Mouse (Mus musculus): ENCODE data around the gene Rem1. TPM values are rescaled to one million over a fixed set of nuclear protein-coding genes. Genes with fewer than 3 reads are reported as not detected.
A peak's percentile ranks its signal among the peaks of the same experiment; 100 is the strongest.

The Rem1 gene
- polyA plus RNA-seq, 1 experiment from 2014 or later = 19.7 TPM

GRCm38 (mm10) chr2:152669256-152669638 lies 42.5 kb downstream of the Rem1 start, which contains the start of gene H13:
Gene H13 (plus strand): TSS chr2:152669461.
- peak; percentile 100 for TF ChIP-seq CTCF (IDR thresholded peaks at IDR 0.05; ENCODE audit: low read depth)
- TF ChIP-seq EP300 (optimal IDR thresholded peaks at IDR 0.05) = no peak
- Histone ChIP-seq H3K9ac (ENCODE audit: low read length) (peak within 1 kb of the TSS; percentile 97), H3K9me3 (ENCODE audit: control insufficient read depth, low read length) (no peaks in the 10 kb centered on the region), H3K4me3 (ENCODE audit: low read depth, low read length) (peak within 1 kb of the TSS; percentile 93), H3K27ac (replicated peaks) (peak within 1 kb of the TSS; percentile 98), H3K27me3 (ENCODE audit: control insufficient read depth, insufficient read depth, low read length) (no peaks in the 10 kb centered on the region), H3K36me3 (ENCODE audit: control insufficient read depth, insufficient read depth, low read length) (peaks cover 2% of the 10 kb centered on the region; the same call in 1 of the 2 replicates), H3K4me2 (replicated peaks; ENCODE audit: low read depth) (peak within 1 kb of the TSS; percentile 88), H3K4me1 (replicated peaks; ENCODE audit: control insufficient read depth, insufficient read depth) (peaks cover 10% of the 10 kb centered on the region)
- DNase-seq (ENCODE audit: low spot score) = peak; percentile 93
- WGBS = under 1% methylated on average over 29 of the region's 35 CpGs
- ATAC-seq (ENCODE audit: low FRiP score, low TSS enrichment) = peak; percentile 85

GRCm38 (mm10) chr2:152669639-152670484 lies 43.1 kb downstream of the Rem1 start:
- peak overlapping the region; percentile 98 for H3K27ac ChIP-seq (replicated peaks)
- H3K9ac ChIP-seq (ENCODE audit: low read length) = peak overlapping the region; percentile 97
- peak; percentile 47 for DNase-seq (ENCODE audit: low spot score)
- peak overlapping the region; percentile 88 for H3K4me2 ChIP-seq (replicated peaks; ENCODE audit: low read depth)
- under 1% methylated on average over 45 of the region's 46 CpGs for WGBS
- H3K4me3 ChIP-seq (ENCODE audit: low read depth, low read length) = peak overlapping the region; percentile 93
- H3K4me1 ChIP-seq (replicated peaks; ENCODE audit: control insufficient read depth, insufficient read depth) = peaks cover 10% of the 10 kb centered on the region
- no peaks in the 10 kb centered on the region for H3K27me3 ChIP-seq (ENCODE audit: control insufficient read depth, insufficient read depth, low read length)
- H3K9me3 ChIP-seq (ENCODE audit: control insufficient read depth, low read length) = no peaks in the 10 kb centered on the region
- ATAC-seq (ENCODE audit: low FRiP score, low TSS enrichment) = peak; percentile 57
- no peak for TF ChIP-seq EP300 (optimal IDR thresholded peaks at IDR 0.05)
- TF ChIP-seq CTCF (IDR thresholded peaks at IDR 0.05; ENCODE audit: low read depth) = no peak
- peaks cover 2% of the 10 kb centered on the region; the same call in 1 of the 2 replicates for H3K36me3 ChIP-seq (ENCODE audit: control insufficient read depth, insufficient read depth, low read length)

- TF ChIP-seq EP300 (optimal IDR thresholded peaks at IDR 0.05) (no peak), CTCF (IDR thresholded peaks at IDR 0.05; ENCODE audit: low read depth) (no peak)
- no peak for ATAC-seq (ENCODE audit: low FRiP score, low TSS enrichment)
- WGBS = 42% methylated on average over 9 of the region's 9 CpGs
- Histone ChIP-seq H3K9me3 (ENCODE audit: control insufficient read depth, low read length) (no peaks in the 10 kb centered on the region), H3K4me2 (replicated peaks; ENCODE audit: low read depth) (peak overlapping the region; percentile 88), H3K27me3 (ENCODE audit: control insufficient read depth, insufficient read depth, low read length) (no peaks in the 10 kb centered on the region), H3K4me1 (replicated peaks; ENCODE audit: control insufficient read depth, insufficient read depth) (peaks cover 10% of the 10 kb centered on the region), H3K4me3 (ENCODE audit: low read depth, low read length) (peak overlapping the region; percentile 93), H3K9ac (ENCODE audit: low read length) (peak overlapping the region; percentile 97), H3K27ac (replicated peaks) (peak overlapping the region; percentile 30; the same call in 1 of the 2 replicates), H3K36me3 (ENCODE audit: control insufficient read depth, insufficient read depth, low read length) (peaks cover 4% of the 10 kb centered on the region; the same call in 1 of the 2 replicates)
- no peak for DNase-seq (ENCODE audit: low spot score)
Observed at GRCm38 (mm10) chr2:152670983-152671641, 44.4 kb downstream of the Rem1 start.

- Histone ChIP-seq H3K36me3 (ENCODE audit: control insufficient read depth, insufficient read depth, low read length) (peaks cover 5% of the 10 kb centered on the region; the same call in 1 of the 2 replicates), H3K9ac (ENCODE audit: low read length) (no peak overlapping the region), H3K4me1 (replicated peaks; ENCODE audit: control insufficient read depth, insufficient read depth) (peaks cover 10% of the 10 kb centered on the region), H3K4me2 (replicated peaks; ENCODE audit: low read depth) (peak overlapping the region; percentile 88), H3K27me3 (ENCODE audit: control insufficient read depth, insufficient read depth, low read length) (no peaks in the 10 kb centered on the region), H3K27ac (replicated peaks) (peak overlapping the region; percentile 18; the same call in 1 of the 2 replicates), H3K9me3 (ENCODE audit: control insufficient read depth, low read length) (no peaks in the 10 kb centered on the region), H3K4me3 (ENCODE audit: low read depth, low read length) (no peak overlapping the region)
- peak; percentile 67 for ATAC-seq (ENCODE audit: low FRiP score, low TSS enrichment)
- peak; percentile 54 for DNase-seq (ENCODE audit: low spot score)
- TF ChIP-seq CTCF (IDR thresholded peaks at IDR 0.05; ENCODE audit: low read depth) (peak; percentile 79), EP300 (optimal IDR thresholded peaks at IDR 0.05) (no peak)
- WGBS = 22% methylated on average over 5 of the region's 5 CpGs
Observed at GRCm38 (mm10) chr2:152671642-152671999, 44.9 kb downstream of the Rem1 start.

GRCm38 (mm10) chr2:152672166-152672565 lies 45.4 kb downstream of the Rem1 start:
- TF ChIP-seq EP300 (optimal IDR thresholded peaks at IDR 0.05) = no peak
- TF ChIP-seq CTCF (IDR thresholded peaks at IDR 0.05; ENCODE audit: low read depth) = no peak
- no peaks in the 10 kb centered on the region for H3K27me3 ChIP-seq (ENCODE audit: control insufficient read depth, insufficient read depth, low read length)
- no peaks in the 10 kb centered on the region for H3K9me3 ChIP-seq (ENCODE audit: control insufficient read depth, low read length)
- H3K9ac ChIP-seq (ENCODE audit: low read length) = 0 out of 2 replicates have a peak overlapping the region, but pooled peaks have one; percentile 27
- peaks cover 8% of the 10 kb centered on the region; the same call in 1 of the 2 replicates for H3K36me3 ChIP-seq (ENCODE audit: control insufficient read depth, insufficient read depth, low read length)
- 85% methylated on average over 12 of the region's 12 CpGs for WGBS
- H3K4me3 ChIP-seq (ENCODE audit: low read depth, low read length) = no peak overlapping the region
- peaks cover 10% of the 10 kb centered on the region for H3K4me1 ChIP-seq (replicated peaks; ENCODE audit: control insufficient read depth, insufficient read depth)
- H3K27ac ChIP-seq (replicated peaks) = no peak overlapping the region
- no peak for DNase-seq (ENCODE audit: low spot score)
- no peak for ATAC-seq (ENCODE audit: low FRiP score, low TSS enrichment)
- no peak overlapping the region; the same call in 1 of the 2 replicates for H3K4me2 ChIP-seq (replicated peaks; ENCODE audit: low read depth)
